Mouse (Mus musculus) c-Kit-positive CD71-positive TER-119-positive erythroid progenitor cells, embryonic 14.5 days (primary cell): ENCODE measurements around the gene Xxylt1.

ENCODE experiments used
- DNase-seq: peaks from one replicate; pipeline ENCODE4 v3.0.0-alpha.2; 2013; ENCODE audit warnings: low spot score

Gene Xxylt1

GRCm38 (mm10) chr16:30956141-30956540, 125.1 kb downstream of the Xxylt1 start:
- no peak for DNase-seq

- DNase-seq = no peak
Observed at GRCm38 (mm10) chr16:30948636-30949035, 132.6 kb downstream of the Xxylt1 start.

- no peak for DNase-seq
Observed at GRCm38 (mm10) chr16:30948216-30948615, 133.0 kb downstream of the Xxylt1 start.

- no peak for DNase-seq
Observed at GRCm38 (mm10) chr16:30944886-30945285, 136.3 kb downstream of the Xxylt1 start.

- DNase-seq = no peak
Observed at GRCm38 (mm10) chr16:30943919-30944318, 137.3 kb downstream of the Xxylt1 start.

- peak; percentile 27 for DNase-seq
Observed at GRCm38 (mm10) chr16:30940699-30941098, 140.5 kb downstream of the Xxylt1 start.

GRCm38 (mm10) chr16:30939903-30940302, 141.3 kb downstream of the Xxylt1 start:
- DNase-seq = no peak

- no peak for DNase-seq
Observed at GRCm38 (mm10) chr16:30939210-30939609, 142.0 kb downstream of the Xxylt1 start.

DNA sequence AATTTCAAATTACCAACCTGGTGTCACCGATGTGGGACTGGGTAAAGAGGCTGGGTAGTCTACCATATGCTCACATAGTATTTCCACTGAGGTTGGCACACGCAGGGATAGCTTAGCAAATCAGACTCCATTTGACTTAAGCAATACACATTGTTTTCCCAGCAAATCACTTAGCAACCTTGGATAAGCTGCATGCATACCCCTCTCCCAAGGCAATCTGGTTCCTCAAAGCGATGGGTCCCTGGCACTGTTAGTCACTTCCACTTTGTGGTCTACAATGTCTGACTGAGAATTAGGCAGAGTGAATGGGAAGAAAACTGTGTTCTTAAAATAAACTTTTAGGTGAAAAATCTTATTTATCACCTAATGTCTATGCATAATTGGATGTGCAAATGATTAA, 142.6 kb downstream of the Xxylt1 start:
- DNase-seq = no peak

GRCm38 (mm10) chr16:30937665-30938064, 143.6 kb downstream of the Xxylt1 start:
- no peak for DNase-seq

DNA sequence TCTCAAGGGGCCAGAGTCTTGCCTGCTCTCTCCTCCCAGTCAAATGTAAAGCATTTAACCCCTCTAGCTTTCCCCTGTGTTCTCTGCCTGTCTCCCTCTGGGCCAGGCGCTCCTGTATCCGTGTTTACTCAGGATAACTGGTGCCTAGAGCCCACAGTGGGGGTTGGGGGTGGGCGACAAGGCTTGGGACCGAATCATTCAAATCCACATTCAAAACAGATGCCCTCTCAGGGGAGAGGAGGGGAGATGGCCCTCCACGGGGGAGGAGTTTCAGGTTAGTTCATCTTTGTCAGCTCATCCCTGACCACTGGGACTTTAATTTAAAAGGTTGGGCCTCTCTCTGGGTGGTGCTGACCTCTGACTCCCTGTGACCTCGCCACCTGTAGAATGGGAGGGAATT, 144.8 kb downstream of the Xxylt1 start:
- DNase-seq = no peak

DNA sequence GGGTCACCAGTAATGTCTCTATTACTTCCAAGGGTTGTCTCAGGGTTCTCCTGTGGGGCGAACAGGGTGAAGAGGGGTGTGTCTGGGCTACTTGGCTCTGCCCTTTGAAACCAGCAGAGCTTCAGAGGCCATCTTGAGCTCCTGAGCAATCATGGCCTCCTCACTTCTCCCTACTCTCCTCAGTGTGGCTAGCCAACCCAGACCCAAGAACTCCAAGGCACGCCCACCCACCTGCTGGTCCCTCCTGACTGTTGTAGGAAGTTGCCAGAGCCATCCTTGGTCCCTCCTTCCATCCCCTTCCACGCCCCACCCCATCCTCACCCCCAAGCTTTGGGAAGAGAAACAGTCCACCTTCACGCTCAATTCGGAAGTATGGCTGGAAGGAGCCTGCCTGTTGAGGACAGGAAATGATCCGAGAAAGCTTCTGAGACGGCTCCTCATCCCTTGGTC, 145.2 kb downstream of the Xxylt1 start:
- DNase-seq = no peak

DNA sequence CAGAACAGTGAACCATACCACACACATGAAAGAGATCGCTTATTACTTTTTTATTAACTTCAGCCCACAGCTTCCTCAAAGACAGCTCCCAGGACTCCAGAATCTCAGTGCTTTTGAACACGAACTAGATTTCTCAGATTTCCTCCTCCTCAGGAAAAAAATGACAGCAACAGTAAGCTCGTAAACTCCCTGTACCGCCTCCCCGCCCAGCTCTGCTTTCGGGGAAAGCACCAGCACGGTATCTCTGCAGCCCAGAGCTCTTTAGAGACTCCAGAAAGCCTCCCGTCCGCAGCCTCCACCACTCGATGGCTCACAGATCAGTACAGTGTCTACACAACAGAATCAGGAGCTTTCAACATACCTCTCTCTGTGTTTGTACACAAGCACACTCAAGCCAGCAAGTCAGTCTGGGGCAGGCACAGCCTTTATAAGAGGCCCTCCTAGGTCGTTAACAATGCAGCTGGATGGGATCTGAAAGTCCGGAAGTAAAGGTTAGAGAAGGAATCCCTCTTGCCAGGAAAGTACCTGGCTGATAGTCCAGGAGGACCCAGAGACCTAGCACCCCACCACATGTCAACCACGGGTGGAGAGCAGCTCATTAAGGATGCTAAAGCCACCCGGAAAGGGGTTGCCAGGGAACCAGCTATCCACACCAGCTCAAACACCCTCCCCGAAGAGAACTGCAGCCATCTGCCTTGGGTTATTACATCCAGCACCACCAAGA, 146.1 kb downstream of the Xxylt1 start:
- no peak for DNase-seq

GRCm38 (mm10) chr16:30934205-30934780, 146.9 kb downstream of the Xxylt1 start:
- DNase-seq = no peak

GRCm38 (mm10) chr16:30933366-30933765, 147.9 kb downstream of the Xxylt1 start:
- no peak for DNase-seq

DNA sequence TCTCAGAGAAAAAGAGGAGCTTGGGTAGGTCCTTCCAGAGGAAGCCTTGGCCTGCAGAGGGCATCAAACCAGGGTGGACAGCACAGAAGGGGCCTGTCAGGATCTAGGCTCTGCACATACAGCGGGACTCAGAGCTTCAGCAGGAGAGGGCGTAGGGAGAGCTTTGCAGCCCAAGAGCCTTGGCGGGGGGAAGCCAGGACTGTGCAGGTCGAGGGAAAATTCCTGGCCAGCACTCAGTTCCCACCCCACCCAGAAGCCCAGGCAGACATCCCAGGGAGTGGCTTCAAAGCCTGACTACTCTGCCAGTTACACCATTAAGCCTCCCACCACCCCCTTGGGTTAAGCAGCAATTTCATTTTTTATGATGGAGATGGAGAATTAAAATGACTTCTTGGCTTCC, 148.4 kb downstream of the Xxylt1 start:
- DNase-seq = no peak

- no peak for DNase-seq
Observed at GRCm38 (mm10) chr16:30932196-30932595, 149.0 kb downstream of the Xxylt1 start.

DNA sequence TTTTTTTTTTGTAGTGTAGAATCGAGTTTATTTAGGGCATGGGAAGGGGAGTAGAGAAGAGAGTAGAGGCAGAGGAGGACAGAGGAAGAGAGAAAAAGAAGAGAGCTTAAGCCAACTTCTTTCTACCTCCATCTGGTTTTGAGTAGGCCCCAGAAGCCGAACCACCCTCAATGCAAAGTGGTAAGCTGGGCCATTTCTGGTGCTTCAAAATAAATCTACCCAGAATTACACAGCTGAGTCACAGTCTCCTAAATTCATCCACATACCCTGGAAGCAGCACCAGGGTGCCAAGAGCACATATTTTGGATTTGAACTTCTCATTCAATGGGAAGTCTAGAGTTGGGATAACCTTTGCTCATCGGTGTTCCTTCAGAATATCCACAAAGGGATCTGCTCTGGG, 152.1 kb downstream of the Xxylt1 start:
- DNase-seq = no peak

DNA sequence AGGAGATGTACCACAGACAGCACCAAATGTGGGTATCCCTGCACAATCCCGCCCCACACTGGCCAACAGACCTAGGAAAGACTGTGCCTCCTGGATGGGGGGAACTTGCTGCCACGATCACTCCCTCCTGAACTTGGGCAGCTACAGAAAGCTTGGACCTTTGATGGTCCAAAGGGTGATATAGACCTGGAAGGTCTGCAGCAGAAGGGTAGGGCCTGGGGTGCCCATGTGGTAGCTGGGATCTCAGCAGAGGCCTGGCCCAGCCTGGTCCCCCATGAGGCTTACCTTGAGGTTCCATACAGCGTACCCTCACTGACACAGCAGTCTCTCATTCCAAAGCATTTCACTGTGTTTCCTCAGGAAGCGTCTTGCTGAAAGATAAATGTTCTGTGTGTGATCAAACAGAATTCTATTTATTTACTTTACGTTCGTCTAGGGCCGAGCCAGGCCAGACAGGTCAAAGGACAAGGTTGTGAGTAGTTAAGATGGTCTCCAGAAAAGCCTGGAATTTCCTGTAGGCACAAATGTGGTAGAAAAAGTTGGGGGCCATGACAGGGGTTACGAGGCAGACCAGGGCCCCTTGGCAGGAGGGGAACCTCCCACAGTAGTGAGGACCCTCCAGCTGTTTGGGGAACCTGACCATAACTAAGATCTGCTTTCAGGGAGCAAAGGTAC, 153.0 kb downstream of the Xxylt1 start:
- no peak for DNase-seq

DNA sequence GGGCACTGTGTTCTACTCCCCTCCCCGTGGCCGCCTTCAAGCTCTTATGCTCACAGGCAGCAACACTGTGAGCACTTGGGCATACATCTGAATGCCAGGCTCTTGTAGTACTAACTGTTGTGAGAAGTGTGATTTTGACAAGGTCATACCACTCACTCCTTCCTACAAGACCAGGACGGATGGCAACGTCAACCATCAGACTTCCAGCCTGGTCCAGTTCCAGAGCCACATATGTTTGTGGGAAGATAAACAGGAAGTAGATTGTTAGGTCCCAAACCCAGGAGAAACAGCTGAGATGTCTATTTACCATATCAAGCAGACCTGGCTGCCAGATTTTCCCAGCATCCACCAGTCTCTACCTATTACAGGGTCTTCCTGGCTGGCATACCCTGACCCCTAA, 155.7 kb downstream of the Xxylt1 start:
- DNase-seq = no peak

DNA sequence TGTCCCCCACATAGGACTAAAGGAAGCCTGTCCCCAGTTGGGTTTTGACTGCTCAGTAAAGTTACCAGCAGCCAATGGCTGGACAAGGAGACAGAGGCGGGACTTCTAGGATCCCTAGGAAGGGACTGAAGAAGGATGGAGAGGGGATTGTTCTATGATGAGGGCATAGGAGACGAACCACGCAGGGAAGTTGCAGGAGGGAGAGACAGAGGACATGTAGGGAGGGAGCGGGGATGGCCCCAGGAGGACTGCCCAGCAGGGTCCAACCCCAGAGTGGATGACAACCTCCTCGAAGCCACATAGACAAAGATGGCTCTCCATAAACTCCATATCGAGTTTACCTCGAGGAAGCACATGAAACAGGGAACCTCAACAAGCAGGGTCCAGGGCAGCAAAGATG, 157.3 kb downstream of the Xxylt1 start:
- no peak for DNase-seq

- DNase-seq = no peak
Observed at GRCm38 (mm10) chr16:30922548-30922947, 158.7 kb downstream of the Xxylt1 start.

- no peak for DNase-seq
Observed at GRCm38 (mm10) chr16:30918866-30919265, 162.4 kb downstream of the Xxylt1 start.
